Mouse (Mus musculus) hindbrain, embryonic 14.5 days (tissue): ENCODE measurements around the gene Shmt2. TPM values are rescaled to one million over a fixed set of nuclear protein-coding genes. Genes with fewer than 3 reads are reported as not detected.
A peak's percentile ranks its signal among the peaks of the same experiment; 100 is the strongest.

Experiments
- ATAC-seq: fragments of 200-750 bp; cut with Nextera tagmentation; 2 replicates; pipeline ENCODE4 v1.8.0; 2017; ENCODE audit warnings: moderate number of reproducible peaks, mild to moderate bottlenecking, moderate TSS enrichment, moderate library complexity; ENCODE audit not compliant: low FRiP score
- DNase-seq: peaks from one replicate; pipeline ENCODE4 v3.0.0-alpha.2; 2015; ENCODE audit warnings: low spot score
- H3K27ac ChIP-seq: fragments of 300-500 bp; sonication (generic); 2 replicates; pipeline ENCODE4 v1.5.1; 2014; ENCODE audit warnings: mild to moderate bottlenecking, moderate library complexity
- H3K27me3 ChIP-seq: fragments of 300-500 bp; sonication (generic); 2 replicates; pipeline ENCODE4 v1.6.1; 2014; ENCODE audit warnings: mild to moderate bottlenecking, low read length, mixed read lengths; ENCODE audit not compliant: control insufficient read depth, insufficient read depth
- H3K36me3 ChIP-seq: fragments of 300-500 bp; sonication (generic); replicated peaks from 2 replicates; pipeline ENCODE4 v1.6.1; 2014; ENCODE audit not compliant: control insufficient read depth, insufficient read depth
- H3K4me1 ChIP-seq: fragments of 300-500 bp; sonication (generic); replicated peaks from 2 replicates; pipeline ENCODE4 v1.6.1; 2014; ENCODE audit warnings: antibody characterized with exemption, low read length, mixed read lengths; ENCODE audit not compliant: control insufficient read depth, insufficient read depth
- H3K4me2 ChIP-seq: fragments of 300-500 bp; sonication (generic); replicated peaks from 2 replicates; pipeline ENCODE4 v1.6.1; 2014; ENCODE audit warnings: mild to moderate bottlenecking, moderate library complexity
- H3K4me3 ChIP-seq: fragments of 300-500 bp; sonication (generic); replicated peaks from 2 replicates; pipeline ENCODE4 v1.5.1; 2014; ENCODE audit warnings: mild to moderate bottlenecking, low read length
- H3K9ac ChIP-seq: fragments of 300-500 bp; sonication (generic); 2 replicates; pipeline ENCODE4 v1.6.1; 2014
- H3K9me3 ChIP-seq: fragments of 300-500 bp; sonication (generic); 2 replicates; pipeline ENCODE4 v1.6.1; 2016; ENCODE audit warnings: low read length; ENCODE audit not compliant: control insufficient read depth
- WGBS: fragments of 180-500 bp; shearing (Covaris S2); extraction: QIAGEN DNeasy Blood & Tissue Kit; methylation state at CpG from one replicate; pipeline ENCODE4 v1.1.7; 2014; 5-methylcytosine and 5-hydroxymethylcytosine counted together
- polyA plus RNA-seq: library from polyadenylated mRNA; unstranded; fragments of >200 nt; fragmentation: Nextera tagmentation; extraction: Ambion mirVana; gene quantifications from 2 replicates; pipeline ENCODE4 v1.2.1, GENCODE M21; 2014

Gene Shmt2
- polyA plus RNA-seq, 1 experiment from 2014 or later: 45.6 TPM

- ATAC-seq: peak; percentile 28; the same call in 1 of the 2 replicates
- H3K4me2 ChIP-seq: no peak overlapping the region
- no peaks in the 10 kb centered on the region for H3K9me3 ChIP-seq
- no peak overlapping the region for H3K9ac ChIP-seq
- H3K4me3 ChIP-seq: no peak overlapping the region
- H3K27me3 ChIP-seq: no peaks in the 10 kb centered on the region
- peaks cover 99% of the 10 kb centered on the region for H3K36me3 ChIP-seq
- no peaks in the 10 kb centered on the region for H3K4me1 ChIP-seq
- no peak overlapping the region for H3K27ac ChIP-seq
- WGBS: 63% methylated on average over 18 of the region's 18 CpGs
- no peak for DNase-seq
Measured at GRCm38 (mm10) chr10:127555703-127556102, 33.5 kb upstream of the Shmt2 start.

GRCm38 (mm10) chr10:127549892-127550291 is 27.6 kb upstream of the Shmt2 start:
- H3K27me3 ChIP-seq: no peaks in the 10 kb centered on the region
- peaks cover 100% of the 10 kb centered on the region for H3K36me3 ChIP-seq
- H3K4me3 ChIP-seq: no peak overlapping the region
- 84% methylated on average over 17 of the region's 17 CpGs for WGBS
- H3K9me3 ChIP-seq: no peaks in the 10 kb centered on the region
- H3K4me2 ChIP-seq: no peak overlapping the region
- H3K27ac ChIP-seq: no peak overlapping the region
- H3K9ac ChIP-seq: no peak overlapping the region
- ATAC-seq: no peak
- no peak for DNase-seq
- no peaks in the 10 kb centered on the region for H3K4me1 ChIP-seq

DNA sequence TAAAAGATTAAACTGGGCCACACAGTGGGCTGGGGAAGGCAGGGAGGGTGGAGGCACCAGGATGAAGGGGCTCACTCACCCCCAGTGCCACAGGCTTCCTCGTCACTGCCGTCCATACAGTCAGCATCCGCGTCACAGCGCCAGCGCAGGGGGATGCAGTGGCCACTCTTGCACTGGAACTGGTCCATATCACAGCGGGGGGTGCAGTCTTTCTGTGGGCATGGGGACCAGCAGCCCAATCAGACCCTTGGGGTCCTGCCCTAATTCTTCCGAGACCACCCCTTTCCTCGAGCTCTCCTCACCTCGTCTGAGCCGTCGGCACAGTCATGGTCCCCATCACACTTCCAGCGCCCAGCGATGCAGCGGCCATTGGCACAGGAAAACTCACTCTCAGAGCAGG is 26.0 kb upstream of the Shmt2 start:
- 93% methylated on average over 15 of the region's 15 CpGs for WGBS
- Histone ChIP-seq H3K4me2 (no peak overlapping the region), H3K27ac (no peak overlapping the region), H3K9me3 (no peaks in the 10 kb centered on the region), H3K4me3 (no peak overlapping the region), H3K9ac (no peak overlapping the region), H3K36me3 (peaks cover 100% of the 10 kb centered on the region), H3K4me1 (no peaks in the 10 kb centered on the region), H3K27me3 (no peaks in the 10 kb centered on the region)
- ATAC-seq (no peak), DNase-seq (no peak)

- Histone ChIP-seq H3K9ac (no peak overlapping the region), H3K9me3 (no peaks in the 10 kb centered on the region), H3K27me3 (no peaks in the 10 kb centered on the region), H3K27ac (no peak overlapping the region), H3K4me2 (no peak overlapping the region), H3K4me1 (no peaks in the 10 kb centered on the region), H3K4me3 (no peak overlapping the region), H3K36me3 (peaks cover 100% of the 10 kb centered on the region)
- ATAC-seq: no peak
- DNase-seq: no peak
- WGBS: 93% methylated on average over 7 of the region's 7 CpGs
Measured at GRCm38 (mm10) chr10:127546505-127546904, 24.3 kb upstream of the Shmt2 start.

DNA sequence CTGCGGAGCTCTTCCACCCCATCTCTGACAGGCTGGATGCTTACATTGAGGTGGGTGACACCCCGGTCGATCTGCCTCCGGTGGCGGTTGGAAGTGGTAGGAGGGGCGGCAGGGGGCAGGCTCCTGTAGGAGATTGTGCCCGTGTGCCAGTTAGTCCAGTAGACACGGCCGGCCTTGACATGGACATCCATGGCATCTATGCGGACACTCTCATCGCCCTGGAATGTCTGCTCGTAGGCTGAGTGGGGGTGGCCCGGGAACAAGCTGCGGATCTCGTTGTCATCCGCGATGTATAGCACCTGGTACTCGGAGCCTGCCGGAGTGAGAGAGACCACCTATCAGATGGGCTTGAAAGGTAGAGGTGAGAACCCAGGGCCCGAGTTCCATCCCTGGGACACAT is 22.1 kb upstream of the Shmt2 start:
- DNase-seq (no peak), ATAC-seq (no peak)
- H3K4me1 ChIP-seq: no peaks in the 10 kb centered on the region
- H3K36me3 ChIP-seq: peaks cover 100% of the 10 kb centered on the region
- H3K9ac ChIP-seq: no peak overlapping the region
- H3K4me2 ChIP-seq: no peak overlapping the region
- no peaks in the 10 kb centered on the region for H3K9me3 ChIP-seq
- 95% methylated on average over 20 of the region's 20 CpGs for WGBS
- no peak overlapping the region for H3K27ac ChIP-seq
- no peaks in the 10 kb centered on the region for H3K27me3 ChIP-seq
- no peak overlapping the region for H3K4me3 ChIP-seq

- Histone ChIP-seq H3K4me3 (no peak overlapping the region), H3K9ac (no peak overlapping the region), H3K36me3 (peaks cover 100% of the 10 kb centered on the region), H3K27ac (no peak overlapping the region), H3K9me3 (no peaks in the 10 kb centered on the region), H3K4me1 (no peaks in the 10 kb centered on the region), H3K4me2 (no peak overlapping the region), H3K27me3 (no peaks in the 10 kb centered on the region)
- DNase-seq: no peak
- ATAC-seq: no peak
- WGBS: 74% methylated on average over 3 of the region's 3 CpGs
Measured at GRCm38 (mm10) chr10:127543916-127544315, 21.7 kb upstream of the Shmt2 start.

GRCm38 (mm10) chr10:127542720-127543119 is 20.5 kb upstream of the Shmt2 start:
- H3K27ac ChIP-seq: peak overlapping the region; percentile 47
- H3K27me3 ChIP-seq: no peaks in the 10 kb centered on the region
- H3K36me3 ChIP-seq: peaks cover 97% of the 10 kb centered on the region
- H3K4me1 ChIP-seq: peaks cover 1% of the 10 kb centered on the region; the same call in 1 of the 2 replicates
- H3K9ac ChIP-seq: no peak overlapping the region
- H3K4me3 ChIP-seq: no peak overlapping the region
- H3K9me3 ChIP-seq: no peaks in the 10 kb centered on the region
- 29% methylated on average over 6 of the region's 6 CpGs for WGBS
- DNase-seq: no peak
- H3K4me2 ChIP-seq: no peak overlapping the region
- ATAC-seq: no peak

DNA sequence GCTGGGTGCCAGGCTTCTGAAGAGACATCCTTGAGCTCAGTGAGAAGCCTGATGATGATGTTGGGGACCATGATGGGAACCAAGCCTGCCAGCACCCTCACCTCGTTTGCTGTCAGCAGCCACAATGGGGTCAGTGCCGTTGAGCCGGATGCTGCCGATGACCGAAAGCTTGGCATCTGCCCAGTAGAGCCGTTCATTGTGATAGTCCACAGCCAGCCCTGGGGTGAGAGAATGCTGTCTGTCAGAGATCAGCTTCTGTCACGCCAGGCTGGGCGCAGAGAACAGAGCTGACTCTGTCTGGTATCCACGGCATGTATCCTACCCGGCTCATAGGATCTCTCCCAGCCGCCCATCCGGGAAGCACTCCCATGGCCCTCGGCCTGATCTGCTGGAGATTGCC is 19.8 kb upstream of the Shmt2 start:
- H3K36me3 ChIP-seq: peaks cover 90% of the 10 kb centered on the region
- DNase-seq (no peak), ATAC-seq (no peak)
- H3K9ac ChIP-seq: no peak overlapping the region
- WGBS: 55% methylated on average over 13 of the region's 13 CpGs
- no peaks in the 10 kb centered on the region for H3K9me3 ChIP-seq
- H3K27me3 ChIP-seq: no peaks in the 10 kb centered on the region
- peak overlapping the region; percentile 47; the same call in 1 of the 2 replicates for H3K27ac ChIP-seq
- no peak overlapping the region for H3K4me3 ChIP-seq
- no peak overlapping the region for H3K4me2 ChIP-seq
- H3K4me1 ChIP-seq: peaks cover 4% of the 10 kb centered on the region; the same call in 1 of the 2 replicates

DNA sequence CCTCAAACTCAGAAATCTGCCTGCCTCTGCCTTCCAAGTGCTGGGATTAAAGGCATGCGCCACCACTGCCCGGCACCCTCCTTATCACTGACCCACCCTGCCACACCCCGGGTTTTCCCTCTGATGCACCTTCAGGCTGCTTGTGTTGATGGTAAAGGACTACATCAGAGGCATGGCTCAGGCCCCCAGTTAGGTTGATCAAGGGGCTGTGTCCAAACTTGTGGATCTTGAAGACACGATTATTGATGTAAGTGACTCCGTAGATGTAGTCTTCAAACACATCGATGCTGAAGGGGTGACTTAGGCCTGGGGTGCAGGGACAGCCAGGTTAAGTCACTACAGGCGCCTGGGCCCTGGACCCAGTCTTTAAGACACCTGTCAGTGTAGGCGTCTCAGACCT is 19.3 kb upstream of the Shmt2 start:
- Histone ChIP-seq H3K4me3 (no peak overlapping the region), H3K9ac (no peak overlapping the region), H3K27ac (no peak overlapping the region), H3K4me1 (peaks cover 7% of the 10 kb centered on the region; the same call in 1 of the 2 replicates), H3K4me2 (no peak overlapping the region), H3K36me3 (peaks cover 85% of the 10 kb centered on the region), H3K27me3 (no peaks in the 10 kb centered on the region), H3K9me3 (no peaks in the 10 kb centered on the region)
- ATAC-seq (no peak), DNase-seq (no peak)
- 93% methylated on average over 8 of the region's 8 CpGs for WGBS
